ENCODE assay signal across 36 mouse cellular contexts in genomic region chr4:63643956-63644726, GRCm38 (mm10). TPM values are rescaled to one million over a fixed set of nuclear protein-coding genes. Genes with fewer than 3 reads are reported as not detected.
A peak's percentile ranks its signal among the peaks of the same experiment; 100 is the strongest.
DNase-seq lines count a peak whose midpoint lies in the region; ATAC-seq lines count a peak whose summit lies in the region.
"Had no signal": no experiment of that assay in that cellular context is flagged by ENCODE, and none has a peak within 500 bp of the region (broad histone marks: within the 10 kb centered on the region; RNA-seq: fewer than 3 reads in every experiment).

No protein-coding gene starts in this region.

- H3K4me3 ChIP-seq in midbrain, embryonic 16.5 days (ENCODE audit: low read depth, low read length) = no peak overlapping the region
- no peak overlapping the region for H3K4me3 ChIP-seq in midbrain, embryonic 10.5 days
- H3K4me3 ChIP-seq: embryonic facial prominence, embryonic 10.5 days; embryonic facial prominence, embryonic 13.5 days; erythroblast, embryonic 14.5 days; forebrain, embryonic 12.5 days; gastrocnemius, adult 2 months; hindbrain, embryonic 10.5 days; hindbrain, embryonic 13.5 days had no signal

- no peak overlapping the region for H3K9ac ChIP-seq in midbrain, embryonic 16.5 days (ENCODE audit: low read depth, low read length)
- H3K9ac ChIP-seq: embryonic facial prominence, embryonic 13.5 days; forebrain, embryonic 12.5 days; hindbrain, embryonic 13.5 days had no signal

- no peak overlapping the region for H3K4me2 ChIP-seq in midbrain, embryonic 16.5 days (ENCODE audit: low read length)
- H3K4me2 ChIP-seq: embryonic facial prominence, embryonic 13.5 days; forebrain, embryonic 12.5 days; heart, embryonic 11.5 days; hindbrain, embryonic 13.5 days had no signal

- H3K4me1 ChIP-seq in midbrain, embryonic 16.5 days (ENCODE audit: control insufficient read depth, insufficient read depth, low read length) = no peaks in the 10 kb centered on the region
- H3K4me1 ChIP-seq in midbrain, embryonic 10.5 days = no peaks in the 10 kb centered on the region
- H3K4me1 ChIP-seq: embryonic facial prominence, embryonic 10.5 days; forebrain, embryonic 12.5 days; hindbrain, embryonic 10.5 days; hindbrain, embryonic 13.5 days had no signal

- no peaks in the 10 kb centered on the region for H3K27me3 ChIP-seq in midbrain, embryonic 16.5 days (ENCODE audit: control insufficient read depth, insufficient read depth, low read depth, low read length)
- H3K27me3 ChIP-seq in midbrain, embryonic 10.5 days (ENCODE audit: low read depth, poor library complexity, severe bottlenecking) = no peaks in the 10 kb centered on the region
- H3K27me3 ChIP-seq: embryonic facial prominence, embryonic 13.5 days; forebrain, embryonic 12.5 days; hindbrain, embryonic 13.5 days had no signal

- DNase-seq in midbrain, embryonic 10.5 days (ENCODE audit: low spot score) = no peak
- DNase-seq in 416B (ENCODE audit: low read depth) = peak; percentile 17
- no peak for DNase-seq in cerebellum, postnatal 36 days
- no peak for DNase-seq in gastrocnemius, postnatal 25 days
- DNase-seq: adrenal gland, adult 8-10 months; adrenal gland, postnatal 25 days; B cell, adult 2 months; cerebellum, adult 18-20 months; cerebellum, adult 9-10 months; cerebellum, postnatal 14 days; embryo, embryonic 11 days; gastrocnemius, adult 2 months; gastrocnemius, postnatal 14 days; kidney, adult 2 months had no signal

- ATAC-seq in midbrain, embryonic 16.5 days = peak; percentile 21; the same call in 1 of the 2 replicates
- peak; percentile 46 for ATAC-seq in activated CD4-positive, CD25-positive, alpha-beta regulatory T cell, adult 4 months
- peak; percentile 50 for ATAC-seq in inflammation-experienced regulatory T-cells, adult 6 months
- ATAC-seq: forebrain, embryonic 16.5 days; hindbrain, postnatal 0 days; intestine, postnatal 0 days had no signal

- no peaks in the 10 kb centered on the region for H3K36me3 ChIP-seq in midbrain, embryonic 16.5 days (ENCODE audit: control insufficient read depth, insufficient read depth, low read length)
- H3K36me3 ChIP-seq in midbrain, embryonic 10.5 days = no peaks in the 10 kb centered on the region
- H3K36me3 ChIP-seq: embryonic facial prominence, embryonic 10.5 days; embryonic facial prominence, embryonic 13.5 days; forebrain, embryonic 12.5 days; hindbrain, embryonic 10.5 days; hindbrain, embryonic 13.5 days had no signal

- H3K9me3 ChIP-seq in midbrain, embryonic 16.5 days (replicated peaks; ENCODE audit: control insufficient read depth, low read length, poor library complexity, severe bottlenecking) = no peaks in the 10 kb centered on the region
- no peaks in the 10 kb centered on the region for H3K9me3 ChIP-seq in midbrain, embryonic 10.5 days (replicated peaks)
- H3K9me3 ChIP-seq: embryonic facial prominence, embryonic 10.5 days; embryonic facial prominence, embryonic 13.5 days; forebrain, embryonic 12.5 days; hindbrain, embryonic 10.5 days; hindbrain, embryonic 13.5 days had no signal

- no peak overlapping the region for H3K27ac ChIP-seq in midbrain, embryonic 16.5 days (ENCODE audit: low read length)
- no peak overlapping the region for H3K27ac ChIP-seq in midbrain, embryonic 10.5 days (replicated peaks)
- H3K27ac ChIP-seq: embryonic facial prominence, embryonic 10.5 days; embryonic facial prominence, embryonic 13.5 days; forebrain, embryonic 12.5 days; gastrocnemius, adult 2 months; hindbrain, embryonic 10.5 days; hindbrain, embryonic 13.5 days; hindbrain, postnatal 0 days had no signal

RNA-seq across cellular contexts. Expression of gene Gm11214, which starts 19.0 kb away (rescaled TPM):
- not detected in 2 replicates for polyA plus RNA-seq in midbrain, embryonic 16.5 days (2015; fragmentation: Nextera tagmentation; extraction: Ambion mirVana)
- not detected in 2 replicates for polyA plus RNA-seq in midbrain, embryonic 10.5 days (2016; fragmentation: Nextera tagmentation; extraction: Ambion mirVana)
- not detected for polyA plus RNA-seq in activated CD4-positive, CD25-positive, alpha-beta regulatory T cell, adult 4 months (2017; shearing (Covaris generic))
- polyA plus RNA-seq in inflammation-experienced regulatory T-cells, adult 6 months (2017; shearing (Covaris generic)) = not detected
- total RNA-seq in gastrocnemius, postnatal 25 days (2021) = not detected
- total RNA-seq: adrenal gland, adult 8-10 months; adrenal gland, postnatal 25 days; gastrocnemius, adult 2 months; gastrocnemius, postnatal 14 days; heart, adult 8-10 months; heart, postnatal 25 days; hindbrain, postnatal 0 days; MEL had no signal
- polyA plus RNA-seq: cortical plate, adult 2 months; embryonic facial prominence, embryonic 10.5 days; embryonic facial prominence, embryonic 13.5 days; erythroblast, embryonic 14.5 days; forebrain, embryonic 12.5 days; forebrain, embryonic 16.5 days; frontal cortex, adult 2 months; gonadal fat pad, adult 2 months; heart, embryonic 11.5 days; heart, embryonic 14.5 days; heart, postnatal 0 days; hindbrain, embryonic 10.5 days; hindbrain, embryonic 13.5 days; hindbrain, postnatal 0 days; intestine, embryonic 14.5 days; intestine, postnatal 0 days; kidney, adult 2 months had no signal

RNA-seq across cellular contexts. Expression of gene Tex48, which starts 21.9 kb away (rescaled TPM):
- not detected in 2 replicates for polyA plus RNA-seq in midbrain, embryonic 16.5 days (2015; fragmentation: Nextera tagmentation; extraction: Ambion mirVana)
- not detected in 2 replicates for polyA plus RNA-seq in midbrain, embryonic 10.5 days (2016; fragmentation: Nextera tagmentation; extraction: Ambion mirVana)
- not detected for polyA plus RNA-seq in activated CD4-positive, CD25-positive, alpha-beta regulatory T cell, adult 4 months (2017; shearing (Covaris generic))
- not detected for polyA plus RNA-seq in inflammation-experienced regulatory T-cells, adult 6 months (2017; shearing (Covaris generic))
- total RNA-seq in gastrocnemius, postnatal 25 days (2021) = not detected
- total RNA-seq: adrenal gland, adult 8-10 months; adrenal gland, postnatal 25 days; gastrocnemius, adult 2 months; gastrocnemius, postnatal 14 days; heart, adult 8-10 months; heart, postnatal 25 days; hindbrain, postnatal 0 days; MEL had no signal
- polyA plus RNA-seq: cortical plate, adult 2 months; embryonic facial prominence, embryonic 10.5 days; embryonic facial prominence, embryonic 13.5 days; erythroblast, embryonic 14.5 days; forebrain, embryonic 12.5 days; forebrain, embryonic 16.5 days; frontal cortex, adult 2 months; heart, embryonic 11.5 days; heart, embryonic 14.5 days; heart, postnatal 0 days; hindbrain, embryonic 10.5 days; hindbrain, embryonic 13.5 days; hindbrain, postnatal 0 days; intestine, embryonic 14.5 days; intestine, postnatal 0 days; kidney, adult 2 months had no signal

RNA-seq across cellular contexts. Expression of gene Gm11213, which starts 39.1 kb away (rescaled TPM):
- not detected in 2 replicates for polyA plus RNA-seq in midbrain, embryonic 16.5 days (2015; fragmentation: Nextera tagmentation; extraction: Ambion mirVana)
- polyA plus RNA-seq in midbrain, embryonic 10.5 days (2016; fragmentation: Nextera tagmentation; extraction: Ambion mirVana) = not detected in 2 replicates
- polyA plus RNA-seq in activated CD4-positive, CD25-positive, alpha-beta regulatory T cell, adult 4 months (2017; shearing (Covaris generic)) = not detected
- not detected for polyA plus RNA-seq in inflammation-experienced regulatory T-cells, adult 6 months (2017; shearing (Covaris generic))
- total RNA-seq in gastrocnemius, postnatal 25 days (2021) = not detected
- total RNA-seq: adrenal gland, adult 8-10 months; adrenal gland, postnatal 25 days; gastrocnemius, adult 2 months; gastrocnemius, postnatal 14 days; heart, adult 8-10 months; heart, postnatal 25 days; hindbrain, postnatal 0 days; MEL had no signal
- polyA plus RNA-seq: cortical plate, adult 2 months; embryonic facial prominence, embryonic 10.5 days; embryonic facial prominence, embryonic 13.5 days; erythroblast, embryonic 14.5 days; forebrain, embryonic 12.5 days; forebrain, embryonic 16.5 days; frontal cortex, adult 2 months; gonadal fat pad, adult 2 months; heart, embryonic 11.5 days; heart, embryonic 14.5 days; heart, postnatal 0 days; hindbrain, embryonic 10.5 days; hindbrain, embryonic 13.5 days; hindbrain, postnatal 0 days; intestine, embryonic 14.5 days; intestine, postnatal 0 days; kidney, adult 2 months had no signal
